Mouse (Mus musculus): ENCODE data around the gene Cst6. TPM values are rescaled to one million over a fixed set of nuclear protein-coding genes. Genes with fewer than 3 reads are reported as not detected.

Gene Cst6
- polyA plus RNA-seq, 1 experiment from 2014 or later: 76.8 TPM

DNA sequence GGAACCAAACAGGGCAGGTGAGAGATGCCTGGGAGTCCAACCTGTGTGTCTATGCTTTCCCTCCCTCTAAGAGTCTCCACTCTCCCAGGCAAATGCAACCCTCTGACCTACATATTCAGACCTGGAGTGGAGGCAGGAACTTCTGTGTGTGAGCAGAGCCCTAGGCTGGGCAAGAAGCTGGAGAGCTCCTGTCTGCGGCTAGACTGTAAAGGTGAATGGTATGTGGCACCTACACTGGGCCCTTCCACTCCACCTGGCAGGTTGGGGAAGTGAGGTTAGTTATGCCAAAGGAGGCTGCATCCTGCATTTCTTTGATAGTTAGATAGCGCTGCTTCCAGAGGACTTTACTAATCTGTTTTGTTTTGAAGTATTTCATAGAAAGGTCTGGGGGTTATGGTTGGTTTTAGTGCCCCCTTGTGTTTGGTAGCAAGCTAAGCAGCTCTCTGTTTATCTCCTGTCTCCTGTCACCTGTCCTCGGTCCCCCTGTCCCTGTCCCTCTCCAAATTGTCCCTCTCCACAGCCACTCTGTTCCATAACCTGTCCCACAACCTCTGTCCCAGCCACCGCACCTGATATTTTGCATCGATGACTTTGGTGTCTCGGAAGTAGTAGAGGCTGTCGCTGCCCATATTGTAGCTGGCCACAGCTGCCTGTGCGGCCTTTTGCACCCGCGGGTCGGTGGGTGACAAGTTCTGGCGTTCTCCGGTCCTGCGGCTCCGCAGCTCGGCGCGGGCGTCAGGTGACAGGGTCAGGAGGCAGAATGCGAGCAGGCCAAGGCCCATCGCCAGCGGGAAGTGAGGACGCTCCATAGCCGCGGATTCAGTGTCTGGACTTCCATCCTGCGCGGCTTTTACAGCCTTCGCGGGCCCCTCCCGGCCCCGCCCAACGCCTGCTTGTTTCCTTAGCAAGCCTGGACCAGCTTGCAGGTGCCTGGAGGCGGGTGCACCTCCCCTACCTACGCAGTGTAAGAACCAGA is 560 bp downstream of the Cst6 start:
- H3K27ac ChIP-seq (replicated peaks): no peak overlapping the region
- WGBS: 4% methylated on average over 34 of the region's 34 CpGs
- H3K4me1 ChIP-seq: peaks cover 7% of the 10 kb centered on the region
- peak overlapping the region; percentile 65 for H3K4me2 ChIP-seq (replicated peaks)
- H3K9me3 ChIP-seq (replicated peaks): no peaks in the 10 kb centered on the region
- ATAC-seq (ENCODE audit: insufficient number of reproducible peaks, low FRiP score, low TSS enrichment, low read depth): peak; percentile 35; the same call in 1 of the 2 replicates
- no peaks in the 10 kb centered on the region for H3K36me3 ChIP-seq
- no peak overlapping the region for H3K9ac ChIP-seq
- H3K4me3 ChIP-seq (replicated peaks): peak overlapping the region; percentile 37
- H3K27me3 ChIP-seq: no peaks in the 10 kb centered on the region; the same call in 1 of the 2 replicates

DNA sequence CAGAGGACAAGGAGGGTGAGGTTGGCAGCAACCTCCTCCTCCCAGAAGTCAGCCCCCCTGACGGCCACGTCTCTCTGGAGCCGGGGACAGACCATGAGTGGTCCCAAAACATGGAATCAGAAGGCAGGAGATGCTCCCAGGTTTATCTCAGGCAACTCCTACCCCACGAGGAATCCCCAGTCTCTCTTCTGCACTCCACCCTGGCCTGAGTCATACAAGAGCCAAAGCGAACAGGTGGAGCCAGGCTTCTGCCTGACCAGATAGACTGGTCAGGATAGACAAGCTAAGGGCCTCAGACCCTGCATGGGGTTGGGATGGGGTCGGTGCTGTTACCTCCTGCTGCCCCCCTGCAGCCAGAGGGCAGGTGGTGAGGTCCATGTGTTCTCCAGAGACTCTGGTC is 1.3 kb downstream of the Cst6 start:
- Histone ChIP-seq H3K4me1 (peaks cover 7% of the 10 kb centered on the region), H3K27ac (replicated peaks) (no peak overlapping the region), H3K4me2 (replicated peaks) (no peak overlapping the region), H3K4me3 (replicated peaks) (no peak overlapping the region), H3K9me3 (replicated peaks) (no peaks in the 10 kb centered on the region), H3K36me3 (no peaks in the 10 kb centered on the region), H3K9ac (no peak overlapping the region), H3K27me3 (no peaks in the 10 kb centered on the region; the same call in 1 of the 2 replicates)
- 66% methylated on average over 6 of the region's 6 CpGs for WGBS
- peak; percentile 17; the same call in 1 of the 2 replicates for ATAC-seq (ENCODE audit: insufficient number of reproducible peaks, low FRiP score, low TSS enrichment, low read depth)

DNA sequence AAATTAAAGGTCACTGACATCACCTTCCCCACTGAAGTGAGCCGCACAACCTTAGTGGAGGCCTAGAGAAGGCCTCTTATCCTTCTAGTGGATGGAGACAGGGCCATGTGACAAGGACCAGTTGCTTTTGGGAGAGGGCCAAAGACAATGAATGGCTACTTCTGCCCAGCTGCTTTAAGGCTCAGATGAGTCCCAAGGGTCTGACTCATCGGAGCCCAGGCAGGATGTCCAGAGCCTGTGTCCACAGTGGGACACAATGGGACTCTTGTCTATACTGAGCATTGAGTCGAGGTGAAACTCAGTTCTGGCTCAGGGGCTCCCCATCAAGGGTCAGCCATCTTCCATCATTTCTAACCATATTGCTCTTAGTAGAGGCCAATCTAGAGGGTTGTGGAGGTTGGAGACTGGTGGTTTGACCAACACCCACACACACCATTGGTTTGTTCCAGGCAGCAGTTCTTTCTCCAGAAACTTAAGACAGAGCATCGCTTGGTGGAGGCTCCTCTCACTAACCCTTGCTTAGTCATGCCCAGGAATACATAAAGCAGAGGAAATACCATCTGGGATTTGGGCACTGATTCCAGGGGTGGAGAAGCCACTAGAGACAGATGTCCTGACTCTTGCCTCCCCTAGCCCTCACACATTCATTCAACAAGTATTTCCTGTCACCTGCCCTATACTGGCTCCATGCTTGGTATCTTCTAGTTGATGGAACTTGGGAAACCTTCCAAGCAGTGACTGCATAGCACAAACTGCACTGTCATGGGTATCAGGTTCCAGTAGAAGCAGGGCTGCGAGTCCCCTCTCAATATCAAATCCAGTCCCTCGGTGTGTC is 3.9 kb downstream of the Cst6 start:
- Histone ChIP-seq H3K27ac (replicated peaks) (no peak overlapping the region), H3K36me3 (no peaks in the 10 kb centered on the region), H3K4me2 (replicated peaks) (no peak overlapping the region), H3K9me3 (replicated peaks) (no peaks in the 10 kb centered on the region), H3K27me3 (no peaks in the 10 kb centered on the region), H3K4me1 (peaks cover 7% of the 10 kb centered on the region), H3K4me3 (replicated peaks) (no peak overlapping the region), H3K9ac (no peak overlapping the region)
- ATAC-seq (ENCODE audit: insufficient number of reproducible peaks, low FRiP score, low TSS enrichment, low read depth): no peak
- WGBS: 66% methylated on average over 6 of the region's 6 CpGs

DNA sequence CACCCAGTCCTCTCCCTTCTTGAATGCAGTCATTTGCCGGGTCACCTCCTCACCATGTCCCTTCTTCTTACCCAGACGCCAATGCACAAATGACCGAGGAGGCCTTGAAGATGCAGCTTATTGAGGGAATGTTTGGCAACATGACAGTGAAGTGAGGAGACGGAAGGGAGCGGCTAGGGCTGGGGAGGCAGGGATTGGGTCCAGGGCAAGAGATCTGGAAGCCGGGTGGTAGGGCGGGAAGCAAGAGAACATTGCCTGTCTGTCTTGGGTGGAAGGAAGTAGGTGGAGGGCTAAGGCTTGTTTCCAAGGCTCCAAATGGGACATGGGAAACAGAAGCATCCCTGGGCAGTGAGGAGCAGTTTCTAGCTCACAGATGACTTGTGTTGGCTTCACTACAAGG is 8.0 kb downstream of the Cst6 start:
- Histone ChIP-seq H3K9me3 (replicated peaks) (no peaks in the 10 kb centered on the region), H3K9ac (no peak overlapping the region), H3K27ac (replicated peaks) (no peak overlapping the region), H3K4me1 (no peaks in the 10 kb centered on the region), H3K4me3 (replicated peaks) (no peak overlapping the region), H3K36me3 (no peaks in the 10 kb centered on the region), H3K4me2 (replicated peaks) (no peak overlapping the region), H3K27me3 (no peaks in the 10 kb centered on the region)
- no peak for ATAC-seq (ENCODE audit: insufficient number of reproducible peaks, low FRiP score, low TSS enrichment, low read depth)
- WGBS: 90% methylated on average over 7 of the region's 7 CpGs

DNA sequence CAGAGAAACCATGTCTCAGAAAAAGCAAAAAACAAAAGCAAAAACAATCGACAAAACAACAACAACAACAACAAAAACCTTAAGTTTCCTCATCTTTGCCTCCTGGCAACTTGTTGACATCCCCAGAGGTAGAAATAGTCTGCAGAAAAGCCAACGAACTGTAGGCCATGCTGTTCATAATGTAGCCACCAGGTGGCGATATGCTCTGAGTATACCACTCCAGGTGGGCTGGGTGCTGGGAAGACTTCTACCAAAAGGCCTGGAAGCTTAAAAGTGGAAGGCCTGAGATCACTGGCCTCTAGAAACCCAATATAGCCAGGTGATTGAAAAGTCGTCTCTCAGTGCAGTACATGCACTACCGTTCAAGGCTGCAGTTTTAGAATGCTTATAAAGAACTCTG is 11.4 kb downstream of the Cst6 start:
- Histone ChIP-seq H3K27ac (replicated peaks) (no peak overlapping the region), H3K36me3 (no peaks in the 10 kb centered on the region), H3K4me2 (replicated peaks) (no peak overlapping the region), H3K4me3 (replicated peaks) (no peak overlapping the region), H3K9ac (no peak overlapping the region), H3K4me1 (no peaks in the 10 kb centered on the region), H3K27me3 (no peaks in the 10 kb centered on the region), H3K9me3 (replicated peaks) (no peaks in the 10 kb centered on the region)
- WGBS: 16% methylated on average over 5 of the region's 5 CpGs
- no peak for ATAC-seq (ENCODE audit: insufficient number of reproducible peaks, low FRiP score, low TSS enrichment, low read depth)

DNA sequence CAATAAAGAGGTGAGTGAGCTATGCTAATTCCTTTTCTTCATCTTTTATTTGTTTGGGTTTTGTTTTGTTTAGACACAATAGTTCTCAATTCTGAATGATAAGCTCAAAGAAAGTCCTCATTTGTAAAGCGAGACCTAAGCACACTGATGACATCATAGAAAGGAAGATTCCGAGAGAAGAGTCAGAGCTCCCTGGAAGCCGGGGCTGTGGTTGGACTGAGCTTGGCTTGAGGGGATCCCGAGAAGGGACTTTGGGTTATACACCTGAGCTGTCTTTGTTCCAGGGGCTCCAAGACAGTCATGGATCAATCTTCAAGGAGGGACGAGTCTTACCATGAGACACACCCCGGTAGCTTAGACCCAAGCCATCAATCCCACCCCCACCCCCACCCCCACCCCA is 13.9 kb downstream of the Cst6 start, which contains the start of gene Catsper1:
Gene Catsper1 (plus strand): TSS at position 301 of the 400 bp plus-strand sequence.
- ATAC-seq (ENCODE audit: insufficient number of reproducible peaks, low FRiP score, low TSS enrichment, low read depth): no peak
- Histone ChIP-seq H3K27me3 (no peaks in the 10 kb centered on the region), H3K27ac (replicated peaks) (no peak within 1 kb of the TSS), H3K9me3 (replicated peaks) (no peaks in the 10 kb centered on the region), H3K4me2 (replicated peaks) (no peak within 1 kb of the TSS), H3K4me3 (replicated peaks) (no peak within 1 kb of the TSS), H3K9ac (no peak within 1 kb of the TSS), H3K36me3 (no peaks in the 10 kb centered on the region), H3K4me1 (no peaks in the 10 kb centered on the region)
- WGBS: 90% methylated on average over 6 of the region's 6 CpGs

DNA sequence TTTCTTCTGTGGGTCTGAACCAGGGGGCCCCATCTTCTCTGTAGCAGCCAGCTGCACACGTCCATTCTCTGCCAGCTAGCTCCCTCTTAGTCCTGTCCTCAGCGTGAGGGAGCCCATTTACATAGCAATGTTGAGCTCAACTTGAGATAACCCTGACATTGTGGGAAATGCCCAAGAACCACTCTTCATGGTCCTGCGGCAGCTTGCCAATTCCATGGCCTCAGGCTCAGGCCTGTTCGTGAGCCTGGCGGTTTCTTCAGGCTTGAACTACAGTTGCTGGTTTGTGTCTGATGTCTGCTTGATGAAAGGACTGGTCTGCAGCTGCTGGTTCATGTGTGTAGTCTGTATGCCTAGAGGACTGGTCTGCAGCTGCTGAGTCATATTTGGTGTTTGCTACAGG is 14.6 kb downstream of the Cst6 start:
- H3K4me1 ChIP-seq: no peaks in the 10 kb centered on the region
- H3K36me3 ChIP-seq: no peaks in the 10 kb centered on the region
- H3K9ac ChIP-seq: no peak overlapping the region
- H3K27ac ChIP-seq (replicated peaks): no peak overlapping the region
- H3K4me3 ChIP-seq (replicated peaks): no peak overlapping the region
- ATAC-seq (ENCODE audit: insufficient number of reproducible peaks, low FRiP score, low TSS enrichment, low read depth): no peak
- 53% methylated on average over 5 of the region's 5 CpGs for WGBS
- H3K4me2 ChIP-seq (replicated peaks): no peak overlapping the region
- H3K9me3 ChIP-seq (replicated peaks): no peaks in the 10 kb centered on the region
- H3K27me3 ChIP-seq: no peaks in the 10 kb centered on the region

DNA sequence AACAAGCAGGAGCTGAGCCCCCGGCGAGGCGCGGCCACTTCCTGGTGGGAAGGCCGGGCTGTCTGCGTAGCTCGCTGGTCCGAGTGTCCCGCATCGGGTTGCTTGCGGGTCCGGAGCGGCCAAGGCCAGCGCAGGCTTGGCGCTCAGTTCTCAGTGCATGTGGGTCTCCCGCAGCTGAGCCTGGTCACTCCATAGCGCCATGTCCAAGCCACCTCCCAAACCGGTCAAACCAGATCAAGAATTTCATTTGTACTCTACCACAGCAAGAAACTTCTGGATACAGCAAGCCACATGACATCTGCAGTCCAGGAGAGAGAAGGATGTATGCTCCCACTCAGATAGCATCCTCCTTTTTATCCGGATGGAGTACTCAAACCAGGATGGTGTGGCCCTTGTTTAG is 21.4 kb downstream of the Cst6 start:
- H3K9ac ChIP-seq: no peak overlapping the region
- WGBS: 66% methylated on average over 19 of the region's 19 CpGs
- H3K4me2 ChIP-seq (replicated peaks): no peak overlapping the region
- no peak overlapping the region for H3K27ac ChIP-seq (replicated peaks)
- no peaks in the 10 kb centered on the region for H3K36me3 ChIP-seq
- H3K4me1 ChIP-seq: no peaks in the 10 kb centered on the region
- ATAC-seq (ENCODE audit: insufficient number of reproducible peaks, low FRiP score, low TSS enrichment, low read depth): no peak
- no peaks in the 10 kb centered on the region for H3K9me3 ChIP-seq (replicated peaks)
- H3K27me3 ChIP-seq: no peaks in the 10 kb centered on the region
- no peak overlapping the region for H3K4me3 ChIP-seq (replicated peaks)

DNA sequence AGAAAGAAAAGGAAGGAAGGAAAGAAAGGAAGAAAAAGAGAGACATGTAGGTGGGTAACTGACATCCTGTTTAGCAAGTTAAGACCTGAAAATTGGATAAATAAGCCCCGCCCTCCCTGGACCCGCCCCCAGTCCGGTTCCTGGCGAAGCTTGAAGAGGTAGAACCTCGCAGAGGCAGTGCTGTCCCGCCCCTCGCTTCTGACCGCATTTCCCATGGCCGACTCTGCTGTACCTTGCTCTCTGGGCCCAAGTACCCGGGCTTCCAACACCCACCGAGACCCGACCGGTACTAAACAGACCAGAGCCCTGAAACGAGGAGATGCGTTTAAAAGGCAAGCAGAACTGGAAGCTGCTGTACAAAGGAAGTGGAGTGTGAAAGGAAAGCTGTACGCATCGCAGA is 25.6 kb downstream of the Cst6 start:
- Histone ChIP-seq H3K27me3 (no peaks in the 10 kb centered on the region), H3K4me3 (replicated peaks) (no peak overlapping the region), H3K4me2 (replicated peaks) (no peak overlapping the region), H3K9ac (no peak overlapping the region), H3K4me1 (no peaks in the 10 kb centered on the region), H3K9me3 (replicated peaks) (no peaks in the 10 kb centered on the region), H3K27ac (replicated peaks) (no peak overlapping the region), H3K36me3 (no peaks in the 10 kb centered on the region)
- 51% methylated on average over 17 of the region's 17 CpGs for WGBS
- ATAC-seq (ENCODE audit: insufficient number of reproducible peaks, low FRiP score, low TSS enrichment, low read depth): no peak

DNA sequence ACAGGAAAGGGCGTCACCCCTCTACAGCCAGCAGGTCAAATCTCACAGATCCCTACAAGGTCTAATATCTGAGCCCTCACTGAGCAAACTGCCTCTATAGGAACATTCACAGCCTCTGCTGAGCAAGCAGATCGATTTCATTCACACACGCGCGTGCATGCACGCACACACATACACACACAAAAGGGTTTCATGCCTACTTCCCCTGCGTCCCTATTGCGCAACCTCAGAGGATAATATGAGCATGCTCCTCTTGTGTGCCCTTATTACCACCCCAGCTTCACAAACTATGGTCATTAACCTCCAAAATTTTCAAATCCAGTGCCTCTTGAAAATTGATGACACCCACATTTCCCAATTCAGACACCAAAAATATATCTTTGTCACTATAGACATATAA is 36.2 kb downstream of the Cst6 start:
- ATAC-seq (ENCODE audit: insufficient number of reproducible peaks, low FRiP score, low TSS enrichment, low read depth): no peak
- no peaks in the 10 kb centered on the region; the same call in 1 of the 2 replicates for H3K9me3 ChIP-seq (replicated peaks)
- H3K36me3 ChIP-seq: no peaks in the 10 kb centered on the region
- no peak overlapping the region for H3K4me3 ChIP-seq (replicated peaks)
- no peak overlapping the region for H3K4me2 ChIP-seq (replicated peaks)
- no peaks in the 10 kb centered on the region for H3K4me1 ChIP-seq
- H3K9ac ChIP-seq: no peak overlapping the region
- 85% methylated on average over 8 of the region's 8 CpGs for WGBS
- no peak overlapping the region for H3K27ac ChIP-seq (replicated peaks)
- H3K27me3 ChIP-seq: no peaks in the 10 kb centered on the region

DNA sequence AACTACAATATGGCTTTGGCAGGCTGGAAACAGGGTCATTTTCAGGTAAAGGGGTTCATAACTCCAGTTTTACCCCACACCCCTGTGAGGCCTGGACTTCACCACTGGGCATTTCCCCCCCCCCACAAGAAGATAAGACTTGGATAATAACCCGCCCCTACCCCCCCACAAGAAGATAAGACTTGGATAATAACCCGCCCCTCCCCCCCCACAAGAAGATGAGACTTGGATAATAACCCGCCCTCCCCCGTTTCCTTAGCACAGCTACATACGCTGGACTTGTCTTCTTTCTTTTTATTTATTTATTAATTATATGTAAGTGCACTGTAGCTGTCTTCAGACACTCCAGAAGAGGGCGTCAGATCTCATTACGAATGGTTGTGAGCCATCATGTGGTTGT is 40.3 kb downstream of the Cst6 start:
- Histone ChIP-seq H3K9ac (no peak overlapping the region), H3K36me3 (no peaks in the 10 kb centered on the region), H3K9me3 (replicated peaks) (no peaks in the 10 kb centered on the region), H3K27ac (replicated peaks) (no peak overlapping the region), H3K27me3 (no peaks in the 10 kb centered on the region), H3K4me3 (replicated peaks) (no peak overlapping the region), H3K4me1 (peaks cover 8% of the 10 kb centered on the region; the same call in 1 of the 2 replicates), H3K4me2 (replicated peaks) (no peak overlapping the region)
- no peak for ATAC-seq (ENCODE audit: insufficient number of reproducible peaks, low FRiP score, low TSS enrichment, low read depth)
- WGBS: 78% methylated on average over 7 of the region's 7 CpGs
